Mouse (Mus musculus): ENCODE measurements around the gene Slc30a1. TPM values are rescaled to one million over a fixed set of nuclear protein-coding genes. Genes with fewer than 3 reads are reported as not detected.

Slc30a1 gene
- polyA plus RNA-seq, 2 experiments, result 2.1 to 5.9 TPM

- Histone ChIP-seq H3K36me3 (replicated peaks; ENCODE audit: control insufficient read depth, insufficient read depth, low read depth) (no peaks in the 10 kb centered on the region), H3K9ac (replicated peaks) (no peak overlapping the region), H3K27me3 (ENCODE audit: control insufficient read depth, insufficient read depth, low read length) (no peaks in the 10 kb centered on the region), H3K4me1 (replicated peaks; ENCODE audit: control insufficient read depth in 2 of 2, insufficient read depth in 2 of 2, low read length in 1 of 2) (peaks cover 0 to 2% of the 10 kb centered on the region in 2 experiments; a peak in 2 of 4 replicates), H3K4me3 (ENCODE audit: insufficient read depth in 1 of 2, low read depth in 2 of 2, low read length in 2 of 2) (no peak overlapping the region), H3K4me2 (ENCODE audit: low read depth) (no peak overlapping the region), H3K9me3 (ENCODE audit: control insufficient read depth, low read length) (no peaks in the 10 kb centered on the region), H3K27ac (no peak overlapping the region)
- ATAC-seq (ENCODE audit: insufficient read depth) (no peak), DNase-seq (ENCODE audit: low read depth in 3 of 3, low spot score in 3 of 3) (no peak)
- 62% methylated on average over 4 of the region's 4 CpGs for WGBS (ENCODE audit: insufficient replicate concordance)
- TF ChIP-seq CTCF (IDR thresholded peaks at IDR 0.05; ENCODE audit: low read depth) (no peak), EP300 (IDR thresholded peaks at IDR 0.05; ENCODE audit: low read depth) (no peak)
These were observed 42.6 kb upstream of the Slc30a1 start for GRCm38 (mm10) chr1:191863833-191864550.

DNA sequence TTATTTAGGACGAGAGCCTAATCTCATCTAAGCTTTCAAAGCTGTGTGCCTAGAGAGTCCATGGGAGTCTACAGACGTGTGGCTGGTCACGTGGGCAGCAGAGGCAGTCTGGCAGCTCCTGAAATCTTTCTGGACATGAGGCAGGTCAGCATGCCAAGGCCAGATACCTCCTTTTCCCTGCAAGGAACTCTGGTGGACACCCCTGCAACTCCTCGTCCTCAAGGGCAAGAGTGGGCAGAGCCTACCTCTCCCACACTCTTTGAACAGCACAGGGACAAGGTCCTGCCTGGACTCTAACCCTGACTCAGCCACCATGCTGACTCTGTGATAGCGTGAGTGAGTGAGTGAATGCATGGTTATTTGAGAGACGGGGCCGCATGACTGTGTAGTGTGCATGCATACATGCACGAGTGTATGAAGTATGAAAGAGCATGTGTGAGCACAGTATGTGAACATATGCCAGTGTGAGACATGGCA is 42.0 kb upstream of the Slc30a1 start:
- ATAC-seq (ENCODE audit: insufficient read depth), result no peak

DNA sequence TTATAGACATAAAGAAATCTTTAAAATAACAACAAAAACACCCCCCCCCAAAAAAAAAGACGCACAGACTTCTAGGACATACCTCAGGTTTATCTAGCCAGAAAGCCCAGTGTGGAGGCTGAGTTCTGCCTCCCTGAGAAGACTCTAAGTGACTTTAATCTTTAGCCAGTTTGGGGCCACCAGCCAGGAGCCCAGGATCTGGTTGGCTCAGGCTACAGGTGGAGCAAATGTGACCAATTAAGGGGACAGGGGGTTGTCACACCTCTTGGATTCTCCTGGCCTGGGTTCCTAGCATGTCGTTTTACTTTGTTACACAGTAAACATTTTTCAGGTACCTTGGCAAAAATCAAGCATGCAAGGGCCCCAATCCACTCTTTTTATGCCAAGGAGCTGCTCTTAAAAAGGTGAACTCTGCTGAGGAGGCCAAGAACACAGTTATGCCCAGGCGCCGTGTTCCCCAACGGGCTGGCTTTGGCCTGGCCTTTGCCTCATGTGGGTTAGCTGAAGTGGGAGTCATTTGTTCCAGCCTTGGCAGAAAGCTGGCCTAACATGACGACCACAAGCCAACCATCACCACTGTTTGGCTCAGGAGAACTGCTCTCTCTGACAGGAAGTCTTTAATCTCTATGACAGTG is 34.4 kb upstream of the Slc30a1 start:
- no peak for DNase-seq (ENCODE audit: low read depth in 3 of 3, low spot score in 3 of 3)
- ATAC-seq (ENCODE audit: insufficient read depth), result no peak
- H3K9me3 ChIP-seq (ENCODE audit: control insufficient read depth, low read length), result no peaks in the 10 kb centered on the region
- no peaks in the 10 kb centered on the region; the same call in 1 of the 2 replicates for H3K27me3 ChIP-seq (ENCODE audit: control insufficient read depth, insufficient read depth, low read length)
- no peak overlapping the region for H3K9ac ChIP-seq (replicated peaks)
- H3K4me3 ChIP-seq (ENCODE audit: insufficient read depth in 1 of 2, low read depth in 2 of 2, low read length in 2 of 2), result no peak overlapping the region
- H3K27ac ChIP-seq, result no peak overlapping the region
- H3K36me3 ChIP-seq (replicated peaks; ENCODE audit: control insufficient read depth, insufficient read depth, low read depth), result no peaks in the 10 kb centered on the region
- no peak overlapping the region for H3K4me2 ChIP-seq (ENCODE audit: low read depth)
- TF ChIP-seq EP300 (IDR thresholded peaks at IDR 0.05; ENCODE audit: low read depth) (no peak), CTCF (IDR thresholded peaks at IDR 0.05; ENCODE audit: low read depth) (no peak)
- H3K4me1 ChIP-seq (replicated peaks; ENCODE audit: control insufficient read depth in 2 of 2, insufficient read depth in 2 of 2, low read length in 1 of 2), result peaks cover 8 to 16% of the 10 kb centered on the region in 2 experiments; a peak in 3 of 4 replicates
- 58% methylated on average over 6 of the region's 6 CpGs for WGBS (ENCODE audit: insufficient replicate concordance)

More for the DNA sequence above, 42.0 kb upstream of the Slc30a1 start:
- H3K36me3 ChIP-seq (replicated peaks; ENCODE audit: control insufficient read depth, insufficient read depth, low read depth), result no peaks in the 10 kb centered on the region
- H3K4me3 ChIP-seq (ENCODE audit: insufficient read depth in 1 of 2, low read depth in 2 of 2, low read length in 2 of 2), result no peak overlapping the region
- no peak overlapping the region for H3K27ac ChIP-seq
- H3K4me1 ChIP-seq (replicated peaks; ENCODE audit: control insufficient read depth in 2 of 2, insufficient read depth in 2 of 2, low read length in 1 of 2), result peaks cover 0 to 2% of the 10 kb centered on the region in 2 experiments; a peak in 1 of 4 replicates
- H3K9me3 ChIP-seq (ENCODE audit: control insufficient read depth, low read length), result no peaks in the 10 kb centered on the region
- H3K9ac ChIP-seq (replicated peaks), result no peak overlapping the region
- 60% methylated on average over 8 of the region's 8 CpGs for WGBS (ENCODE audit: insufficient replicate concordance)
- no peak for TF ChIP-seq CTCF (IDR thresholded peaks at IDR 0.05; ENCODE audit: low read depth)
- TF ChIP-seq EP300 (IDR thresholded peaks at IDR 0.05; ENCODE audit: low read depth), result no peak
- DNase-seq (ENCODE audit: low read depth in 3 of 3, low spot score in 3 of 3), result no peak
- H3K4me2 ChIP-seq (ENCODE audit: low read depth), result no peak overlapping the region
- H3K27me3 ChIP-seq (ENCODE audit: control insufficient read depth, insufficient read depth, low read length), result no peaks in the 10 kb centered on the region

GRCm38 (mm10) chr1:191875006-191875405 is 31.6 kb upstream of the Slc30a1 start:
- peak; percentile 55 for TF ChIP-seq EP300 (IDR thresholded peaks at IDR 0.05; ENCODE audit: low read depth)
- TF ChIP-seq CTCF (IDR thresholded peaks at IDR 0.05; ENCODE audit: low read depth), result no peak
- WGBS (ENCODE audit: insufficient replicate concordance), result 30% methylated on average over 7 of the region's 7 CpGs
- H3K36me3 ChIP-seq (replicated peaks; ENCODE audit: control insufficient read depth, insufficient read depth, low read depth), result no peaks in the 10 kb centered on the region
- no peak for DNase-seq (ENCODE audit: low read depth in 3 of 3, low spot score in 3 of 3)
- no peak overlapping the region for H3K27ac ChIP-seq
- H3K4me2 ChIP-seq (ENCODE audit: low read depth), result peak overlapping the region; percentile 13; the same call in 1 of the 2 replicates
- no peak overlapping the region for H3K9ac ChIP-seq (replicated peaks)
- no peaks in the 10 kb centered on the region for H3K9me3 ChIP-seq (ENCODE audit: control insufficient read depth, low read length)
- peak; percentile 42 for ATAC-seq (ENCODE audit: insufficient read depth)
- no peaks in the 10 kb centered on the region; the same call in 1 of the 2 replicates for H3K27me3 ChIP-seq (ENCODE audit: control insufficient read depth, insufficient read depth, low read length)
- H3K4me3 ChIP-seq (ENCODE audit: insufficient read depth in 1 of 2, low read depth in 2 of 2, low read length in 2 of 2), result no peak overlapping the region
- H3K4me1 ChIP-seq (replicated peaks; ENCODE audit: control insufficient read depth in 2 of 2, insufficient read depth in 2 of 2, low read length in 1 of 2), result peaks cover 16 to 35% of the 10 kb centered on the region in 2 experiments

DNA sequence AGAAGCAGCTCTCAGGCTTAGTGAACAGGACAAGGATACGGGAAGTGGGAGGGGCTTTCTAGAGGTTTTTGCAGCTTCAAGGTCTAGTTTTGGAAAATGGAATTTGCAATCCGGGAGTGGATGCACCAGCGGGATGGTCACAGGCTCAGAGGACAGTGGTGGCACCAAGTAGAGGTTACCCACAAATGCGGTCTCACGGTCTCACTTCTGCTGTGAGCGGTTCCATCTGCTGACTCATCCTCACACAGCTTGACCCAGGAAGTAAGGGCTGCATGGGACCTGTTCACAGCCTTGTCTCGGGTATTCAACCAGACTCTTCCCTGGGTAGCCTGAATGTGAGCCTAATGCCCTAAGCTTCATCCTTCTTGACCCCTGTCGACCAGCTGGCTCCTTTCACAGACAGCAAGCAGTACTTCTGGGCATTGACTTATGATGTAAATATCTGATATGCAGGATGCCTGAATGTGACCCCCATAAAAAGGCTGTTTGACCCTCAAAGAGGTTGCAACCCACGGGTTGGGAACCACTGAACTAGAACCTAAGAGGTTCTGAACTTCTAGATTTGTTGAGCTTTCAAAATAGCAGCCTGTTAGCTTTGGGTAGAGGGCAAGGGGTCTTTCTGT is 30.8 kb upstream of the Slc30a1 start:
- TF ChIP-seq CTCF (IDR thresholded peaks at IDR 0.05; ENCODE audit: low read depth) (no peak), EP300 (IDR thresholded peaks at IDR 0.05; ENCODE audit: low read depth) (no peak)
- 37% methylated on average over 9 of the region's 9 CpGs for WGBS (ENCODE audit: insufficient replicate concordance)
- ATAC-seq (ENCODE audit: insufficient read depth) (peak; percentile 33), DNase-seq (ENCODE audit: low read depth in 3 of 3, low spot score in 3 of 3) (no peak)
- Histone ChIP-seq H3K9me3 (ENCODE audit: control insufficient read depth, low read length) (no peaks in the 10 kb centered on the region), H3K4me1 (replicated peaks; ENCODE audit: control insufficient read depth in 2 of 2, insufficient read depth in 2 of 2, low read length in 1 of 2) (peaks cover 24 to 43% of the 10 kb centered on the region in 2 experiments), H3K9ac (replicated peaks) (no peak overlapping the region), H3K4me2 (ENCODE audit: low read depth) (no peak overlapping the region), H3K27ac (no peak overlapping the region), H3K36me3 (replicated peaks; ENCODE audit: control insufficient read depth, insufficient read depth, low read depth) (no peaks in the 10 kb centered on the region), H3K27me3 (ENCODE audit: control insufficient read depth, insufficient read depth, low read length) (no peaks in the 10 kb centered on the region; the same call in 1 of the 2 replicates), H3K4me3 (ENCODE audit: insufficient read depth in 1 of 2, low read depth in 2 of 2, low read length in 2 of 2) (no peak overlapping the region)

All from liver, embryonic 14.5 days (tissue).